Mouse (Mus musculus) hindbrain, embryonic 11.5 days (tissue): ENCODE data around the gene Tmbim4. TPM values are rescaled to one million over a fixed set of nuclear protein-coding genes. Genes with fewer than 3 reads are reported as not detected.

ENCODE experiments used
- ATAC-seq: fragments of 200-750 bp; cut with Nextera tagmentation; 2 replicates; pipeline ENCODE4 v1.8.0; 2017; ENCODE audit warnings: mild to moderate bottlenecking, moderate TSS enrichment, moderate library complexity; ENCODE audit not compliant: low FRiP score
- DNase-seq: peaks from one replicate; pipeline ENCODE4 v3.0.0-alpha.2; 2015; ENCODE audit warnings: low spot score
- H3K27ac ChIP-seq: fragments of 300-500 bp; sonication (generic); 2 replicates; pipeline ENCODE4 v1.5.1; 2014; ENCODE audit warnings: mild to moderate bottlenecking, low read depth, low read length
- H3K27me3 ChIP-seq: fragments of 300-500 bp; sonication (generic); 2 replicates; pipeline ENCODE4 v1.6.1; 2014; ENCODE audit warnings: mild to moderate bottlenecking, low read length, moderate library complexity, mixed read lengths; ENCODE audit not compliant: control insufficient read depth, insufficient read depth
- H3K36me3 ChIP-seq: fragments of 300-500 bp; sonication (generic); 2 replicates; pipeline ENCODE4 v1.6.1; 2014; ENCODE audit warnings: mild to moderate bottlenecking, low read length, moderate library complexity, mixed read lengths; ENCODE audit not compliant: control insufficient read depth, insufficient read depth
- H3K4me1 ChIP-seq: fragments of 300-500 bp; sonication (generic); replicated peaks from 2 replicates; pipeline ENCODE4 v1.6.1; 2014; ENCODE audit warnings: low read length, mixed read lengths; ENCODE audit not compliant: control insufficient read depth, insufficient read depth
- H3K4me2 ChIP-seq: fragments of 300-500 bp; sonication (generic); replicated peaks from 2 replicates; pipeline ENCODE4 v1.6.1; 2014; ENCODE audit warnings: mild to moderate bottlenecking, low read depth, low read length
- H3K4me3 ChIP-seq: fragments of 300-500 bp; sonication (generic); 2 replicates; pipeline ENCODE4 v1.5.1; 2014; ENCODE audit warnings: low read depth, low read length
- H3K9ac ChIP-seq: fragments of 300-500 bp; sonication (generic); 2 replicates; pipeline ENCODE4 v1.6.1; 2014; ENCODE audit warnings: low read depth, low read length
- H3K9me3 ChIP-seq: fragments of 300-500 bp; sonication (generic); 2 replicates; pipeline ENCODE4 v1.6.1; 2016; ENCODE audit warnings: low read length; ENCODE audit not compliant: control insufficient read depth
- WGBS: fragments of 180-500 bp; shearing (Covaris S2); extraction: QIAGEN DNeasy Blood & Tissue Kit; methylation state at CpG from one replicate; pipeline ENCODE4 v1.1.7; 2014; 5-methylcytosine and 5-hydroxymethylcytosine counted together
- polyA plus RNA-seq: library from polyadenylated mRNA; unstranded; fragments of >200 nt; fragmentation: Nextera tagmentation; extraction: Ambion mirVana; gene quantifications from 2 replicates; pipeline ENCODE4 v1.2.1, GENCODE M21; 2014

The Tmbim4 gene
- polyA plus RNA-seq, 1 experiment from 2014 or later, result 94.4 TPM

- Histone ChIP-seq H3K27me3 (no peaks in the 10 kb centered on the region), H3K9ac (no peak overlapping the region), H3K27ac (no peak overlapping the region), H3K4me2 (no peak overlapping the region), H3K36me3 (no peaks in the 10 kb centered on the region), H3K4me1 (no peaks in the 10 kb centered on the region), H3K4me3 (no peak overlapping the region), H3K9me3 (no peaks in the 10 kb centered on the region)
- 71% methylated on average over 6 of the region's 6 CpGs for WGBS
- ATAC-seq (no peak), DNase-seq (no peak)
Measured at GRCm38 (mm10) chr10:120271318-120271717, 69.9 kb downstream of the Tmbim4 start.

- H3K4me1 ChIP-seq, result no peaks in the 10 kb centered on the region
- peak overlapping the region; percentile 2; the same call in 1 of the 2 replicates for H3K4me3 ChIP-seq
- DNase-seq, result no peak
- H3K9me3 ChIP-seq, result no peaks in the 10 kb centered on the region
- no peak overlapping the region for H3K27ac ChIP-seq
- no peaks in the 10 kb centered on the region for H3K36me3 ChIP-seq
- peak overlapping the region; percentile 21 for H3K4me2 ChIP-seq
- no peaks in the 10 kb centered on the region for H3K27me3 ChIP-seq
- no peak for ATAC-seq
- 16% methylated on average over 10 of the region's 11 CpGs for WGBS
- H3K9ac ChIP-seq, result no peak overlapping the region
Measured at GRCm38 (mm10) chr10:120271879-120272269, 70.5 kb downstream of the Tmbim4 start.

- H3K36me3 ChIP-seq, result no peaks in the 10 kb centered on the region
- H3K4me3 ChIP-seq, result peak overlapping the region; percentile 4; the same call in 1 of the 2 replicates
- H3K9ac ChIP-seq, result 0 out of 2 replicates have a peak overlapping the region, but pooled peaks have one; percentile 11
- H3K4me1 ChIP-seq, result no peaks in the 10 kb centered on the region
- no peak overlapping the region for H3K27ac ChIP-seq
- no peaks in the 10 kb centered on the region for H3K9me3 ChIP-seq
- 20% methylated on average over 19 of the region's 19 CpGs for WGBS
- H3K27me3 ChIP-seq, result no peaks in the 10 kb centered on the region
- DNase-seq (peak; percentile 56), ATAC-seq (no peak; the same call in 1 of the 2 replicates)
- H3K4me2 ChIP-seq, result peak overlapping the region; percentile 21
Measured at GRCm38 (mm10) chr10:120272270-120272883, 71.0 kb downstream of the Tmbim4 start.

GRCm38 (mm10) chr10:120273335-120273734 lies 71.9 kb downstream of the Tmbim4 start:
- H3K27ac ChIP-seq, result no peak overlapping the region
- H3K27me3 ChIP-seq, result no peaks in the 10 kb centered on the region
- H3K4me3 ChIP-seq, result no peak overlapping the region
- WGBS, result 74% methylated on average over 7 of the region's 7 CpGs
- H3K36me3 ChIP-seq, result no peaks in the 10 kb centered on the region
- H3K9ac ChIP-seq, result no peak overlapping the region
- no peaks in the 10 kb centered on the region for H3K4me1 ChIP-seq
- no peaks in the 10 kb centered on the region for H3K9me3 ChIP-seq
- ATAC-seq (no peak), DNase-seq (no peak)
- H3K4me2 ChIP-seq, result no peak overlapping the region

Other genes starting within 250 kb of the Tmbim4 start
- 3.9 and 4.1 TPM in 2 replicates for gene Helb, start 88.6 kb upstream of the Tmbim4 start, polyA plus RNA-seq
- gene Irak3, start 540 bp downstream of the Tmbim4 start, polyA plus RNA-seq, result 1.2 and 1.9 TPM in 2 replicates
- 53.7 and 56.6 TPM in 2 replicates for gene Llph, start 25.5 kb downstream of the Tmbim4 start, polyA plus RNA-seq